Mouse (Mus musculus) cerebellum, postnatal 10 days (tissue): ENCODE results near the gene Prkar1b.

ENCODE experiments used
- DNase-seq, 2 experiments: peaks; one replicate each; pipeline ENCODE4 v3.0.0; 2021; ENCODE audit warnings: mixed read lengths in 2 of 2

Prkar1b gene

DNA sequence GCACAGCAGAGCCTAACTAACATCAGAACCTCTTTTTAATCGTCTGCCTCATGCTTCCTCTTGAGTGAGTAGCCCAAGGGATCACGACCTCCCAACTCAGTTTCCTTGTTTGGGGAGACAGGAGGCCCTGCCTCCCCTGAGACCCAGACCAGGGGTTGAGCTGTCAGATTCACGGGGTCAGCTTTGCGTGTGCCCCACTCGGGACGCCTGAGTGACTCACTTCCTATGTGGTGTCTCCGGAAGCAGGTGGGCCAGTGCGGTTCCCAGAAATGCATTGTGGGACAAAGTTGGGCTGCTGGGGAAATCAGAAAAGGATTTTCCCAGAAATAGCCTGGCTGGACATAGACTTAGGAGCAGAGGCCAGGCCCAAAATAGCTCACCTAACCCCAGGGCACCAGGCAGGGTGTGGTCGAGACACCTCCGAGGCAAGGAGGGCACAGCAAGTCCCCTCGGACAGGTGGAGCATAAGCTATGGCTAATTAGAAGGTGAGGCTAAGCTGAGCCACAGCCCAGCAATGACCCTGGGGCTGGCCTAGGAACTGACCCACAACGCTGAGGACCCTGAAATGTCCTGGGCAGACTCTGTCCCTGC lies 89.2 kb downstream of the Prkar1b start:
- no peak for DNase-seq

DNA sequence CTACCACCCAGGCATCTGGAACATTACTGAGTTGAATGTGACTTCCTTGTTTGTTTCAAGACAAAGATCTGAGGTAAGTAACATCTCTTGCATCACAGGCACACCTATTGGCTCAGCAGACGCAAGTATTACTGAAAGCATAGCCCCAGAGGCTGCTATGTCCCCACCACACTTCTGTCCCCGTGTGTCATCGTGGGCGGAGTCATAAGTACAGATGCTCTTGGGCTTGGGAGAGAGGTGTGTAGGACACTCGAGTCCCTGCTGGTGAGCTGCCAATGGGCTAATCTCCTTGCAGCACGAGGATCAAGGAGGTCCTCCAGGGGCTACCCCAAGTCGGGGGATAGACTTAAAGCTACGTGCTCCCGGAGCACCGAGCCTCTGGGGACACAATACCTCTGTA lies 96.6 kb downstream of the Prkar1b start:
- DNase-seq = no peak

DNA sequence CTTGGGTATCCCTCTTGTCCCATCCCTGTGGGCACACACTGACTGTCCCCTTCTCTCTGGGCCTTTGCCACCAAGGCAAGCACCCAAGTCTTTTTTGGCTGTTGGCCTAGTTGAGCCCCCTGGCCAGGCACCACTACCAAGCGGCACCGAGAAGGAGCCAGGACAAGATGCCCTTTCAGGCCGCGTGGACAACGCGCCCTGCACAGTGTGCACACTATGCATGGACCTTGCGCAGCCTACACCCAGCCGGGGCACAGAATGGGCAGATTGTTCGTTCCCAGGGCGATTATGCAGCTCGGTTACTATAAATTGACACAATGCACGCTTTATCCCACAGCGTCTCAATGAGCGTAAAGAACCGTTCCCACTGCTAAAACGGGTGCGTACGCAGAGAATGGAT lies 98.5 kb downstream of the Prkar1b start:
- DNase-seq = peak; percentile 46 to 72

DNA sequence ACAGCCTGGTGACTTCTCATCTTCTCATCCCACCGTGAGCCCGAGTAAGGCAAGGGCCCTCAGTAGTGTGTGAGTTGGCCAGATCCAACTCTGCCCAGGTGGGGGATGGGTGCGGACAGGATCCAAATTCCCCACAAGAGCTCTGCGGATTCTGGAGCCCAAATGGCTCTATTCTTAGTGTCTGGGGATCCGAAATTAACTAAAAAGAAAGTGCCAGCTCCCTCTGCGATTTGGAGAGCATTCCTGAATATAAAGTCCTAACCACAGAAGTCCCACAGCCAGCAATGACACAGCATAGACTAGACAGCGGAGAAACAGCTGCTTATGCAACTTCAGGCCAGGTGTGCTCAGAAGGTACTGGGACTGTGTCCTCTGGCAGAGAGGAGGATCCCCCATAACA lies 100.4 kb downstream of the Prkar1b start:
- DNase-seq = peak in 1 of 2 experiments; percentile 27

DNA sequence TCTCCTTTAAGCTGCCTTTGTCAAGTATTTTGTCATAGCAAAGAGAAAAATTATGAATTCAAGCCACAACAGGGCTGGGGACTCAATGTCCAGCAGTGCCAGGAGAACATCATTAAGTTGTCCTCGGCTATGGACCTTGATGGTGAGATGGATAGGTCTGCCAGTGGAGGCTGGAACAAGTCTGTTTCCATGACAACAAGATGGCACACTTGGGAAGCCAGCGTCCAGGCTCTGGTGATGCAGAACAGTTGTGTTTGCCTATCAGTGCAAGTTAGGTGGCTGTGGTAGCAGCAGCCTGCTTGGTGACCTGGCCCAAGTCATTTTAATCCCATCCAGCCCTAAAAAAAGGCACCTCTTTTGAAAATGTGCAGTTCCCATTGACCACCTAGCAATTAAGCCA lies 102.6 kb downstream of the Prkar1b start:
- DNase-seq = peak in 1 of 2 experiments; percentile 31

DNA sequence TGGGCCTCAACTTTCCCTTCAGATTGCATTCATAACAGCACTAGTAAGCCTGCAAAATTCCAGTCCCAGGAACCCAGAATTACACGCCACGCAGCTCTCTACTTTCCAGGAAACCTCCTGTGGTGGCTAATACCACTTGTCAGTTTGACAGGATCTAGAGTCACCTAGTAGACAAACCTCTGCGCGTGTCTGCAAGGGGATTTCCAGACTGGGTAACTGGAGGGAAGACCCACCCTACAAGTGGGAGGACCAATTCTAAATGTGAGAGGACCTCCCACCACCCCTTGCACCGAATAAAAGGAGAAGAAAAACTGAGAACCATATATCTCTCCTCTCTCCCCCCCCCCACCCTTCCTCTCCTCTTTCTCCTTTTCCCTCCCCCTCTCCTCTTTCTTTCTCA lies 103.2 kb downstream of the Prkar1b start:
- DNase-seq = no peak

DNA sequence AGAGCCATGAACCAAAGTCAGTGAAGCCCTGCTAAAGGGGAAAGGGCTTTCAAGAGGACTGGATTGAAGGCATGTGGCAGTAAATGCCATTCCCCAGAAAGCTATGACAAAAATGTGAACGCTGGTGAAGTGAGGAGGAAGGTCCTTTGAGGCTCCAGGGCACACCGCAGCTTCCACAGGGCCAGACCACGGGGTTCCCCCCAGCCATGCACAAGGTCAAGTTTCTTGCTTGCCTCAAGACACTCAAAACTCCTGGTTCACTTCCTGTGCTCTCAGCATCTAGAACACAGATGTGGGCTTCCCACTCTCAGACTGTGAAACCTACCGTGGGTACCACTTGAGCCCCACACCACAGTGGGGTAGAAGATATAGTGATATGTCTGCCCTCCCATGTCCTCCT lies 106.3 kb downstream of the Prkar1b start:
- DNase-seq = no peak

DNA sequence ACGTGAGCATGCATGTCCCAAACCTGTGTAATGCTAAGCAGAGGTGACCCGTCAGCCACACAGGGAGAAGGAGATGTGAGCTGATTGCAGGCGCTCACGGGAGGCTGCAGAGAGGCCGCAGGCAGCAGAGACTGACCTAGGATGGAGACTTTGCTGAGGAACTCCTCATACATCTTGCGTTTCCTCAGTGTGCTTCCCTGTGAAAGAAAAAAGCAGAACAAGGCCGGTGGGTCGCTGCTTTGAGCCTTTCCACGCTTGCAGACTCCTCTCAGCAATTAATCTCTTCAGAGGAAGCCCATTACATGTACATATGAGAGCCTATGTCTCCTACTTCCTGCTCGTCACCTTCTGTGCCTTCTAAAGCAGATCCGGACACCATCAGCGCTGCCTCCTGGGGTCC lies 107.5 kb downstream of the Prkar1b start:
- DNase-seq = no peak

DNA sequence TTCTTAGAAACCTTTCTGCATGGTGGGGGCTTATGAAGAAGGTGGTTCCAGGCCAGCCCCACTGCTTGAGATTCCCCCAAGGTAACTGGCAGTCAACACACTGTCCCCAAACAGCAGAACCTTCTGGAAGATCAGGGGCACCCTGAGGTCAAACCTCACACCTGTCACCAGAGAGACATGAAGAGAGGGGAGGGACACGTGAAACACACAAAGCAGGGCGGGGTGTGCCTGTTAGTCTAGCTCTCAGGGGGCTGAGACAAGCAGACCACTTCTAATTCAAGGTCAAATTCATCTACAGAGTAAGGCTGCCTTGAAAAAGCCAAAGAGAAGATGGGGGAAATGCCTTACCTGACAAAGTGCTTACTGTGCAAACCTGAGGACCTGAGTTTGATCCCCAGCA lies 114.6 kb downstream of the Prkar1b start:
- DNase-seq = no peak

DNA sequence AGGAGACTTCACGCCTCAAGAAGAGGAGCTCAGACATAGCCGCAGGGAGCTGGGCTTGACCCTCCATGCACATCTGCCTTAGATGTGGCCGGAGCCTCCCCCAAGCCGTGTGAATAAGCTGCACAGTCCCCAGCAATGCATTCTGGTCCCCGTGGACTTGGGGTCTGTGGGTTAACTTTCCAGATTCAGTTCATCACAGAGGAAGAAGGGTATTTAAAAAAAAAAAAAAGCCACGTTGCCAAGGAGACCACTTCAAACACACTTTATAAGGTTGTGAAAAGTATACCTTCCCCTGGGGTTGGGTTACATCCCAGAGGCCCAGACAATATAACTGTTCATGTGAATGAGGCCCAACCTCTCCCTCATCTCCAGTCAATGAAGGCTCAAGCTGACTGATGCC lies 115.1 kb downstream of the Prkar1b start:
- DNase-seq = no peak

DNA sequence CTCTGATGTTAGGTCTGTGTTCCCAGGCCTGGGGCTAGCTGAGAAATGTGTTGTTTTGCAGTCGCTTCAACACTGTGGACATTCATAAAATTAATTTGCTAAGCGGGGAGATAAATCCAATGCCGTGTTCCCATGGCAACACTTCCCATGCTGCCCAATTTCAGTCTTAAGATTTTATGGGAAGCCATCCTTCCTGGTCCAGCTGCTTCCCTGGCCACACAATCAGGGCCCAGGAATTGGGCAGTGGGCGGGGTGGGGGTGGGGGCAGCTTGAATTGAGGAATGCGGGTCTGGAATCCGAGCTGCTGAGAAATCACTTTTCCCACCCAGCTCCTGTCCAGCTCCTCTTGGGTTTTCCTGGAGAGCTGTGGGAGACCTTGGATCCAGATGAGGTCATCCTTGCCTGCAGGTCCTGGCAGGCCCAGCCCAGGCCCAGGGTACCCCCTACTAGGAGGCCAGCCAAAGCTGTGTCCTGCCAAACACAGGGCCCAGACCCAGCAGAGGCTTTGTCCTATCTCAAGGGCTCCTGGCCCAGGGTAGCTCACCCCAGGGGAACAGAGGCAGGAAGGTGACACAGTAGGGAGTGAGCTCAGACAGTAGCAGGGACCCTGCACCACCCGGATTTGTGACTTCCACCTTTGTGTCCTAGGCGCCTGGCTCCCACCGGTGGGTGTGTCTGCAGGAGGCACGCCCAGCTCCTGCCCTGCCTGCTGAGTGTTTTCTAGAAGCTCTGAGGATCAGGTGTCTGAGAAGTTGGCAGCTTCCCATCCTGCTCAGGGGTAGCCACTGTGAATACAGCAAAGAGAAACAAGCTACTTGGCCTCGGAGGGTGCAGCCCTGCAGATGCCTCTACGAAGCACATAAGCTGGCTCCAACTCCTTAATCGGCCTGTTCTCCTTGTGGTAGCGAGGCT lies 116.1 kb downstream of the Prkar1b start:
- DNase-seq = peak; percentile 36 to 45

DNA sequence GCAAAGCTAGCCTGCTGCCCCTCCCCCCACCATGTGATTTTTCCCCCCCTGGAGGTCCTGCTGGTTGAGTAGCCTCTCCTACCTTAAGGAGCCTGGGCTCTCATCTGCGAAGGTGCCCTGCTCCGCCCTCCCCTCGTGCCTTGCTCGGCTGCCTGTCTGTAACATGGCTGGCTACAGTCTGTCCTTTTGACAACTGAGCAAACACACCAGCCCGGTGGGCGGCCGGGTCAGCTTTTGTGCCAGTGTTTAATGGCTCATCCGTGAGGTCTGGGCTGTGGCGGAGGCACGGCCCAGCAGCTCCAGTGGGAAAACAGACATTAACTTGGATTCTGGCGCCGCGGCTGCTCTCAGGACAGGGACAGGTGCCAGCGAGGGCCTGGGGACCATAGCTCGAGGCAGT lies 122.2 kb downstream of the Prkar1b start:
- peak; percentile 60 to 71 for DNase-seq

DNA sequence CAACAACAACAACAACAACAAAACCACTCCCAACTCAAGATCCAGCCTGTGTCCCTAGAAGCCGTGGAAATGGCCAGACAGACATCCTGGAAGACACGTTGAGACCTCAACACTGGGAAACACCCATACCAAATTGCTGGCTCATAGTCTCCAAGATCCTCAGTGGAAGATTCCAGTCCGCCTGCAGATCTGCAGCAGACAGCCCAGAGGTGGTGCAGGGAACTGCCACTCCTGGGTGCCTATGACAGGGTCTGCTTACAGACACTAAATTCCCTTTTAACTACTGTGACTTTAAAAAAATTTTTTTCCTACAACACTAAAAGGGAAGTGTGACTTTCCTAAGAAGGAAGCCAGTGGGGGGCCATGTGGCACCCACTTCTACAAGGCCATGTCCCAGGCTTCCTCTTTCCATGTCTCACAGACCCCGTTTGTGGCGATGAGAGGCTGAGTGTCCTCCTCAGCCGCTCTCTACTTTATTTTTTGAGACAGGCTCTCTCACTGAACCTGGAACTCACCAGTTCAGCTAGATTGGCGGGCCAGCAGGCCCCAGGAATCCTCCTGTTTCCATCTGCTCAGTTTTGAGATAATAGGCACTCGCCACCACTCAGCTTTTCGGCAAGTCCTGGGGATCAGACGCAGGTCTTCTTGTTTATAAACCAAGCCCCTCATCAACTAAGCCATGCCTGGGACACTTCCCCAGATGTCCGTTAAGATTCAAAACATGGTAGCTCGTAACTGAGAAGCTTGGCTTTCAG lies 125.3 kb downstream of the Prkar1b start:
- peak; percentile 49 to 56 for DNase-seq

DNA sequence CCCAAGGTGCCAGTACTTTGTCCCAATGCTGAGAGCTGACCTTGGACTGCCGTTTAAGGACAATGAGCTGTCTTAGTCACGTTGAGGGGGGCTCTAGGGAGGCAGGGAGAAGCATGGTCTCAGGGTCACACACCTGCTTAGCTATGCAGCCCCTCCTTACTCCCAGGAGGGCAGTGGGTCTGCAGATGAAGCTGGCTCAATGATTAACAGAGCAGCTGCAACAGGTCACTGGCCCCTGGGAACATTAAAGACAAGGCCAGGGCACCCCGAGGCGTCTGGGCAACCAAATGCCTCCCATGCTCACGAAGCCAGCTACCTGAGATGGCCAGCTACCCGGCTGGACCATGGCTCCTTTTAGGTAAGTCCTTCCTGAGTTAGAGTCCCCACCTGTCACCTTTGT lies 129.2 kb downstream of the Prkar1b start:
- DNase-seq = no peak

DNA sequence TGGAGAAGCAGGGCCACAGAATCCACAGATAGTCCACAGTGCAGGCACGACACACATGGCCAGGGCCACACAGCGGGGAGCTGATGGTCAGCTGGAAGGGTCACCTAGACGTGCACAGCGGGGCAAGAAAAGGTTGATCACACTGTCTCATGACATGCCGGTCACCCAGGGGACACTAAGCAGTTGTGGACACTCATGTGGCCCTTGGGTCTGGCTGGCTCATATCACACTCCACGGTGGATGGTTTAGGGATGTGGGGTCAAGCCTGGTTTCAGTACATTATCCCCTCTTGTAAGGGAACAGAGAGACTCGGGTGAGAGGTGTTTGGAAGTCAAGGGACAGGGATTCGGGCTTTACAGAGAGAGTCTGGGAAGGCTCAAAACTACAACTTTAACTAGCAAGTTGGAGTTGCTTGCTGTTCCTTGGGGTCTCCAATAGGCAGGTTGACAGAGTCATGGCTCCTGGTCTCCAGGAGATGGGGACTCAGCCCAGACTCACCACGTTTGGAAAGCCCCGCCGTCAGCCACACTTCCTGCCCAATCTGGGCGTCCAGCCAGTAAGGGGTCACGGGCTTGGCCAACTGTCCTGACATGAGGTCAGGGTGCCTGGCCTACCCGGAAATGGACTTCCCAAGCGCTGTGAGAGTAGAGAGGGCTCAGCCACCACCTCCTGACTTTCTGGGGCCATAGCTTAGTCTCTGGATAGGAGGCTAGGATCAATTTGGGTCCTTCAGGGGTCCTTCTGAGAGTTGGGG lies 132.3 kb downstream of the Prkar1b start:
- DNase-seq = peak; percentile 45 to 54

DNA sequence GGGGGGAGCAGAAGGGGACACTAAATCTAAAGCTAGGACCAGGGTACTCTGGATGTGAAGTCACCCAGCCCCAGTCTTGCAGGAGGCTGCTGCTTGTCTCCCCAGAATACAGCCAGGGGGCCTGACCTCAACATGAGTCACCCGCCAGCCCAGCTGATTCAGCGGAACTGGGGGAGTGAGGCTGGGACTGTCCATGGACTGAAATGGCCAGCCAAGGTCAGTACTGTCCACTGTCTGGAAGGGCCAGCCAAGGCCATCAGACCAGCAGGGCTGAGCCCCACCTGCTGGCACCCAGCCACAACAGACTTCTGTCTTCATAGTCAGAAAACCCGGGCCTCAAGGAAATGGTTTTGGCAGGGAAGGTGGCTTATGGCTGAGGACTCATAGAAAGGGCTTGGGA lies 134.7 kb downstream of the Prkar1b start:
- peak; percentile 57 to 61 for DNase-seq

DNA sequence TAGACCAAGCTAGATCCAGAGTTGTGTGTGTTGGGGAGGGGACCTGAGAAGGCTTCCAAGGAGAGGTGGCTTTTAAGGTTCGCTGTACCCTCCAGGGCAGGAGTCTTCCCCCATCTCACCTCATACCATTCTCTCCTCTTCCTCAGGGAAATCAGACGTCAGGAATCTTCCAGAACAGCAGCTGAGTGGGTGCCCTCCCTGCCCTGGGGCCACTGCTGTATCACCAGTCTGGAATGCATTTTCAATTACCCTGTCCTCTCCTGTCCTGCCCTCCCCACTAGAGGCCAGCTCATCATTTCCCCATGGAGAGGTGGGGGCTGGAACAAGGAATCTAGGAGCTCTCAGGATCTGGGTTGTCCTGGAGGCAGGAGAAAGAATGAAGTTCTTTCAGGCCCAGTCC lies 139.2 kb downstream of the Prkar1b start:
- DNase-seq = no peak

DNA sequence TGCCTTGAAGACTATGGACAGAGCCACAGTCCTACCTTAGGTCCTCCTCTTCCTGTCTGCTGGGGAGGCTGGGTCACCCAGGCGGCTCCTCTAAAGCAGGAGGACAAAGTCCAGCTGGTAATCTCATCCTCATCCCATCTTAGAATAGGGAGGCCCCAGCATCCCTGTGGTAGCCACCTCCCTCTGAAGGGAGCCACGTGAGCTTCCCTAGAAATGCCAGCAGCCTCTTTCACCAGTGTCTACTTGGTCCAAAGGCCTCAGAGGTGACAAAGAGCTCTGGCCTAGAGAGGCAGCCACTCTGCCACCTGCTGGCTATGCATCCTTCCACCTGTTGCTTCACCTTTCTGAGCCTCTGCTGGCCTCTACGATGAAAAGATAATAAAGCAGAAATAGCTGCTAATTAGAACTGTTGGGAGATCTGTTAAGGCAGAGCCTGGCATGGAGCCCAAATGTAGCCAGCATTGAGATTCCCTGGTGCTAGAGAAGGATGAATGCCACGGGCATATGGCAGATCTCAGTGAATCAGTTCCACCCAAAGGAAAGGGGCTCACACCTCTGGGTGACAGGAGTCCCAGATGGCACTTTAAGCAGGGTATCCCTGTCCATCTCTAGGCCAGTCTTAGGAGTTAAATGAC lies 142.5 kb downstream of the Prkar1b start:
- DNase-seq = peak; percentile 49 to 62

DNA sequence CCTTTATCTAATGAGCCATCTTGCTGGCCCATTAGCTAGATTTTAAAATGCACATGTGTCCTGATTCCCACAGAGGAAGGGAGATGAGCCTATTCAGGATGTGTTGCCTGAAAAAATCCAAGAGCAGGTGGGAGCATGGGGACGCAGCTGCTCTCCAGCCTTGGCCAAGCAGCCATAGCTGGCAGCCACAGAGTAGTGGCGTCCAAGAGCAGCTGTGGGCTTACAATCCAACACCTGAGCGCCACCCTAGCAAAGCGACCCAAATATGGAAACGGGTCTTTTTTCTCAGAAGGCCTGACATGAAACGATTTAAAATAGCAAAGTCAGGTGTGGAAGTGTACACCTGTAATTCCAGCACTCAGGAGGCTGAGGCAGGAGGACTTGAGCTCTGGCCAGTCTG lies 145.2 kb downstream of the Prkar1b start:
- DNase-seq = peak; percentile 52 to 54

DNA sequence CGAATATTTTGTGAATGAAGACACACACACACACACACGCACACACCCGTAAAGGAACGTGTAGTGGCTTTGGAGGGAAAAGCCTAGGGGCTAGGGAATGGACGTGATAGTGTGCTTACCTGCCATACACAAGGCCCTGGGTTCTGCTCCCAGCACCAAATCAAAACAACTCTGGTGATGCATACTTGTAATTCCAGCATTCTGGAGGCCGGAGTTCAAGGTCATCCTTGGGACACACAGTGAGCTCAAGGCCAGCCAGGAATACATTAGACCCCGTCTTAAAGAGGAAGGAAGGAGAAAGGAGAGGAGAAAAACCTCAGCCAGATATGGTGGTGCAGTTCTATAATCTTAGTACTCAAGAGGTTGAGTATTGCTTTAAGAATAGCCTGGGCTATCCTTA lies 150.1 kb downstream of the Prkar1b start:
- no peak for DNase-seq

DNA sequence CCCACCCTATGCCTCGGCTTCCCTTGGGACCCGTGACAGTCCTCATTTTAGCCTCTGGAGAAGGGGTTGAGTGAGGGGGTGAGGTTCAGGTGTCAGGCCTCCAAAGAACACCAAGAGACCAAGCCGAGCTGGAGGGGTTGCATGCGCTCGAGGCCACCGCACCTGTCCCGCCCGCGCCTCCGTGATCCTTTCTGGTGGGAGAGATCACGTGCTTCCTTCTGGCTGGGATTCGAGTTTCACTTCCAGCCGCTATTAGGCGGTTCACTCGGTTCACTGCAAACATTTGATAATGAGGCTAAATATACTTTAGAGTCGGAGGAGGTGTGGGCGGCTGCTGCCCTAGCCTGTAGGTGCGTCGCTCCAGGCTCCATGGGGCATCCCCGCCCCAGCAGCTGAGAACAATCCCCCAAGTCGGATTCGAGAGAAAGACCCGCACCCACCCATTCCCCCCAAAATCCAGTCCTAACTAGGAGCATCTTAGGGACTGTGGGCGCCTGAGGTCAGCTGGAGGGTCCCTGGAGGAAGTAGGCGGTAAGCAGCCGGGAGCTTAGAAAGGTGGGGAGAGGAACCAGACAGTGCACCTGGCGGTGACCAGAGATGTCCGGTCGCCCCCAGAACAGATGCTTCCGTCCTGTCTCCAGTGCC lies 151.7 kb downstream of the Prkar1b start:
- peak; percentile 26 to 29 for DNase-seq
